Mouse (Mus musculus) liver, embryonic 16.5 days (tissue): ENCODE results near the gene Hist1h4c. TPM values are rescaled to one million over a fixed set of nuclear protein-coding genes. Genes with fewer than 3 reads are reported as not detected.
"Not testable (repeated sequence)": the region's sequence is repeated elsewhere in the genome, so short reads cannot be mapped to it uniquely, and the experiment has no call there.

Experiments
- ATAC-seq: fragments of 200-750 bp; cut with Nextera tagmentation; 2 replicates; pipeline ENCODE4 v1.8.0; 2017; ENCODE audit warnings: low read depth, mild to moderate bottlenecking, moderate number of reproducible peaks, moderate library complexity
- H3K27ac ChIP-seq: fragments of 300-500 bp; sonication (generic); 2 replicates; pipeline ENCODE4 v1.5.1; 2014; ENCODE audit warnings: mild to moderate bottlenecking, low read length
- H3K27me3 ChIP-seq: fragments of 300-500 bp; sonication (generic); 2 replicates; pipeline ENCODE4 v1.6.1; 2014; ENCODE audit warnings: low read depth, low read length, mixed read lengths; ENCODE audit not compliant: control insufficient read depth, insufficient read depth
- H3K36me3 ChIP-seq: fragments of 300-500 bp; sonication (generic); 2 replicates; pipeline ENCODE4 v1.6.1; 2014; ENCODE audit warnings: mild to moderate bottlenecking; ENCODE audit not compliant: control insufficient read depth, insufficient read depth
- H3K4me1 ChIP-seq: fragments of 300-500 bp; sonication (generic); 2 replicates; pipeline ENCODE4 v1.6.1; 2014; ENCODE audit warnings: low read depth, low read length, mixed read lengths; ENCODE audit not compliant: control insufficient read depth
- H3K4me2 ChIP-seq: fragments of 300-500 bp; sonication (generic); 2 replicates; pipeline ENCODE4 v1.6.1; 2014; ENCODE audit warnings: low read depth, low read length, mixed read lengths
- H3K4me3 ChIP-seq: fragments of 300-500 bp; sonication (generic); 2 replicates; pipeline ENCODE4 v1.5.1; 2014; ENCODE audit warnings: low read depth, mild to moderate bottlenecking, low read length
- H3K9ac ChIP-seq: fragments of 300-500 bp; sonication (generic); 2 replicates; pipeline ENCODE4 v1.6.1; 2014; ENCODE audit warnings: low read depth, low read length
- H3K9me3 ChIP-seq: fragments of 300-500 bp; sonication (generic); replicated peaks from 2 replicates; pipeline ENCODE4 v1.6.1; 2016; ENCODE audit warnings: low read length; ENCODE audit not compliant: control insufficient read depth
- WGBS: fragments of 180-500 bp; shearing (Covaris S2); extraction: QIAGEN DNeasy Blood & Tissue Kit; methylation state at CpG from one replicate; pipeline ENCODE4 v1.1.7; 2014; ENCODE audit not compliant: insufficient replicate concordance; 5-methylcytosine and 5-hydroxymethylcytosine counted together
- polyA plus RNA-seq: library from polyadenylated mRNA; unstranded; fragments of >200 nt; fragmentation: Nextera tagmentation; extraction: Ambion mirVana; gene quantifications from 2 replicates; pipeline ENCODE4 v1.2.1, GENCODE M21; 2015

Hist1h4c gene
- polyA plus RNA-seq = 6.3 and 8.9 TPM in 2 replicates

DNA sequence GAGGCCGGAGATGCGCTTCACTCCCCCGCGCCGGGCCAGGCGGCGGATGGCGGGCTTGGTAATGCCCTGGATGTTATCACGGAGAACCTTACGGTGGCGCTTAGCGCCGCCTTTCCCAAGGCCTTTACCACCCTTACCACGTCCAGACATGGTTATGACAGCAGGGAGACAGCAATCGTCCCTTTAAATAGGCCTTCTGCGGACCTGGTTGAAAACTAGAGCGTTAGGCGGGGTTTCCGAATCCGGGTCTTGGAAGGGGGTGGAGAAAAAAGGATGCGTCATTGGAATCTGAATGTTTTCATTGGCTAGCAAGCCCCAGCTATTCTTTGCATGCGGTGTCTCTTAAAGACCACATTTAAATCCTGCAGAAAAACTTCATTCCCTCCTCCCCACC lies at the start of gene Hist1h4c:
Hist1h4c (minus strand) TSS at position 155 of the 394 bp plus-strand sequence.
- 0% methylated on average over 20 of the region's 22 CpGs for WGBS
- Histone ChIP-seq H3K27me3 (no peaks in the 10 kb centered on the region), H3K27ac (peak within 1 kb of the TSS; percentile 98), H3K36me3 (no peaks in the 10 kb centered on the region), H3K9ac (peak within 1 kb of the TSS; percentile 75), H3K4me3 (peak within 1 kb of the TSS; percentile 60), H3K9me3 (no peaks in the 10 kb centered on the region), H3K4me2 (peak within 1 kb of the TSS; percentile 71), H3K4me1 (peaks cover 24% of the 10 kb centered on the region)
- ATAC-seq = peak; percentile 91

DNA sequence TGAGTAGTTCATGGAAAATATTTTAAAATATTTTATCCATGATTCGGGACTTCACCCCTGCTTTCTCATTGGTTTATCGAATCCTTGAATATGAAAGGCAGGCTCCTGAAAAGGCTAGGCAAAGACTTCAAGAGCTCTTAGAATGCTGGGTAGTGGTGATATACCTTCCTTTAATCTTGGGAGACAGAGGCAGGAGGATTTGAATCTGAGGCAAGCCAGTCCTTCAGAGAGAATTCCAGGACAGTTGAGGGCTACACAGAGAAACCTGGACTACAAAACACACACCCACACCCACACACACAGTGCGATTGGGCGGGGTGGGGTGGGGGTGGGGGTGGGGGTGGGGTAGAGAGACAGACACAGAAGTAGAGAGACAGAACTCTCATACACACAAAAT lies 49.6 kb upstream of the Hist1h4c start:
- Histone ChIP-seq H3K4me1 (peaks cover 28% of the 10 kb centered on the region), H3K4me3 (peak overlapping the region; percentile 66), H3K27me3 (no peaks in the 10 kb centered on the region), H3K4me2 (peak overlapping the region; percentile 76), H3K27ac (peak overlapping the region; percentile 100), H3K9ac (peak overlapping the region; percentile 76), H3K36me3 (no peaks in the 10 kb centered on the region), H3K9me3 (no peaks in the 10 kb centered on the region)
- no peak for ATAC-seq
- WGBS = 5% methylated on average over 4 of the region's 4 CpGs

DNA sequence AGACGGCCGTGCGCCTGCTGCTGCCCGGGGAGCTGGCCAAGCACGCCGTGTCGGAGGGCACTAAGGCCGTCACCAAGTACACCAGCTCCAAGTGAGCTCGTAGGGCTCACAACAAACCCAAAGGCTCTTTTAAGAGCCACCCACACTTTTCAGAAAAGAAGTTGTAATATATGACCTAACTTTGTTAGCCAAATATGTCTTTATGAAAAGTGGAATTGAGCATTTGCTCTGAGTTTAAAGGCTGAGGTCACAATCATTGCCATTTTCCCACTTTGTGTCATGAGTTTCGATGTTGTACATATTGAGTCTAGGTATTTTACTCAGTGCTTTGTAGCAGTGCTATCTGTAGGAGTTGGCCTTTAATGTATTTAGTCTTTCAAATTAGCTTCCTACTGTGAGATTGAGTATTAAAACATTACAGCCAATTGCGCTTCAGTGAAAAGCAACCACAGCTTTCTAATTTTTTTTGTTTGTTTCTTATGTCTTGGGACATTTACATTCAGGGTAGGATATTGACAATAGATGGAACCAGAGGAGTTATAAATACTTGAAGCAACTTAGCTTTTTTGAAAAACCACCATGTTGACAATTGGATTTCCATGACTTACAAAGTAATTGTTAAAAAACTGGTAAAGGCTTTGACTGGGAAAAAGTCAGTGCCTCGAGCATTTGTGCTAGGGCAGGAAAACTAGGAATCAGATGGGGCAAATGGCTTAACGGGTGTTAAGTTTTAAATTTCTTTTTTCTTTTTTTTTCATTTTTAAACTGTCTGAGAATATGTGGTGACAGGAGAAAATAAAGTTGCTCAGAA lies 49.0 kb upstream of the Hist1h4c start:
- H3K27ac ChIP-seq = peak overlapping the region; percentile 100
- ATAC-seq = no peak
- H3K4me3 ChIP-seq = peak overlapping the region; percentile 66
- no peaks in the 10 kb centered on the region for H3K27me3 ChIP-seq
- H3K36me3 ChIP-seq = no peaks in the 10 kb centered on the region
- peak overlapping the region; percentile 76 for H3K9ac ChIP-seq
- peaks cover 29% of the 10 kb centered on the region for H3K4me1 ChIP-seq
- H3K9me3 ChIP-seq = no peaks in the 10 kb centered on the region
- peak overlapping the region; percentile 76 for H3K4me2 ChIP-seq
- 3% methylated on average over 9 of the region's 13 CpGs for WGBS

DNA sequence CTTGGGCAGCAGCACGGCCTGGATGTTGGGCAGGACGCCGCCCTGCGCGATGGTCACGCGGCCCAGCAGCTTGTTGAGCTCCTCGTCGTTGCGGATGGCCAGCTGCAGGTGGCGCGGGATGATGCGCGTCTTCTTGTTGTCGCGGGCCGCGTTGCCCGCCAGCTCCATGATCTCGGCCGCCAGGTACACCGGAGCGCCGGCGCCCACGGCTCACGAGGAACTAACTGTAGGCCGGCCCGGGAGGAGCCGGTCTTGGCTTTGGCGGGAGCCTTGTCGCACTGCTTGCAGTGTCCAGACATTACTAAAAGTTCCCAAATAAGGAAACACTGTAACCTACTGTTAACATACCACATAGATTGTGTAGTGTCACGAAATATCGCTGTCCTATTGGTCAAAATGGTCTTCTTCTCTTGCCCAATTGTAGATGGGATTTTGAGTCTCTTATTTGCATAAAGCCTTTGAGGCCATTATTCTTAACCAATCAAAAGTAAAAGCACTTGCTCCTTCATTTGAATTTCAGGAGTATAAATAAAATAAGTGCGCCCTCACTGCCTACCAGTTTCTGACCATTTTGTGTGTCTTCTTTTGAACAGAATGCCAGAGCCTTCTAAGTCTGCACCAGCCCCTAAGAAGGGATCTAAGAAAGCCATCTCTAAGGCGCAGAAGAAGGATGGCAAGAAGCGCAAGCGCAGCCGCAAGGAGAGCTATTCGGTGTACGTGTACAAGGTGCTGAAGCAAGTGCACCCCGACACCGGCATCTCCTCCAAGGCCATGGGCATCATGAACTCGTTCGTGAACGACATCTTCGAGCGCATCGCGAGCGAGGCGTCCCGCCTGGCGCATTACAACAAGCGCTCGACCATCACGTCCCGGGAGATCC lies 48.2 kb upstream of the Hist1h4c start, which contains the start of gene Hist1h2bb:
Hist1h2bb (plus strand) TSS at position 534 of the 880 bp plus-strand sequence.
- H3K27me3 ChIP-seq, H3K36me3 ChIP-seq, H3K9me3 ChIP-seq: not testable (repeated sequence)
- H3K4me1 ChIP-seq = peaks cover 36% of the 10 kb centered on the region
- H3K27ac ChIP-seq = peak within 1 kb of the TSS; percentile 100
- peak within 1 kb of the TSS; percentile 76 for H3K4me2 ChIP-seq
- peak within 1 kb of the TSS; percentile 86 for H3K9ac ChIP-seq
- ATAC-seq = peak; percentile 74
- 0% methylated on average over 34 of the region's 58 CpGs for WGBS
- peak within 1 kb of the TSS; percentile 66 for H3K4me3 ChIP-seq

DNA sequence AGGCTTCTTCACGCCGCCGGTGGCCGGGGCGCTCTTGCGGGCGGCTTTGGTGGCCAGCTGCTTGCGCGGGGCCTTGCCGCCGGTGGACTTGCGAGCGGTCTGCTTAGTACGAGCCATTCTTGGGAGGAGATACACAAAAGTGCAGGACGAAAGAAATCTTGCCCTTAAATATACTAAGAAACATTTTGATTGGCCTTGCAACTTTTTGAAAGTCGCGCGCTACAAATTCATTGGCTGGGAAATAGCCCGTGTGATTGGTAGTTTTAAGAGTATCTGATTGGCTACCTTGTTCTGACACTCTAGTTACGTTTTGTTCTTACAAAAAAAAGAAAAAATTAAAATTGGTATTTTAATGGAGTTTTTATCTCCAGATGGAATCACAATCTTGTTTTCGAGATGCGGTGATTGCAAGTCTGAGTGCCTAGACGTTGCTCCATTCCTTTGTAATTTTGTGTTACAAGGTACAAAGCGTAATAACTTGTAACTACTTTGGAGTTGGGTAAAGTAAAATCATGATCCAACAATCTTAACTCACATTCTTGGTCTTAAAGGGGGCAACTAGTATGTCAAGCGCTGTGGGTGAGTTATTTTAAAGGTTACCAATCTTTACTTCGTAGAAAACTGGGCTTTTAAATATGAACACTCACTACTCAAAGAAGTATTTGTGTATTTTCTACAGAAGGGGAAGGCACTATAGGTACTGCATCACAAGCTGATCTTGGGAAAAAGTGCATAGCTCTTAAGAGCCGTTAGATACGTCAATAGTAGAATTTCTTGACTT lies 47.3 kb upstream of the Hist1h4c start, which contains the start of gene Hist1h3c:
Hist1h3c (minus strand) TSS at position 222 of the 781 bp plus-strand sequence.
- H3K9me3 ChIP-seq = no peaks in the 10 kb centered on the region
- peaks cover 36% of the 10 kb centered on the region for H3K4me1 ChIP-seq
- peak within 1 kb of the TSS; percentile 76 for H3K4me2 ChIP-seq
- H3K27me3 ChIP-seq = no peaks in the 10 kb centered on the region
- peak within 1 kb of the TSS; percentile 86 for H3K9ac ChIP-seq
- WGBS = 1% methylated on average over 23 of the region's 28 CpGs
- H3K27ac ChIP-seq = peak within 1 kb of the TSS; percentile 100
- H3K4me3 ChIP-seq = peak within 1 kb of the TSS; percentile 66
- peak; percentile 56 for ATAC-seq
- no peaks in the 10 kb centered on the region for H3K36me3 ChIP-seq

DNA sequence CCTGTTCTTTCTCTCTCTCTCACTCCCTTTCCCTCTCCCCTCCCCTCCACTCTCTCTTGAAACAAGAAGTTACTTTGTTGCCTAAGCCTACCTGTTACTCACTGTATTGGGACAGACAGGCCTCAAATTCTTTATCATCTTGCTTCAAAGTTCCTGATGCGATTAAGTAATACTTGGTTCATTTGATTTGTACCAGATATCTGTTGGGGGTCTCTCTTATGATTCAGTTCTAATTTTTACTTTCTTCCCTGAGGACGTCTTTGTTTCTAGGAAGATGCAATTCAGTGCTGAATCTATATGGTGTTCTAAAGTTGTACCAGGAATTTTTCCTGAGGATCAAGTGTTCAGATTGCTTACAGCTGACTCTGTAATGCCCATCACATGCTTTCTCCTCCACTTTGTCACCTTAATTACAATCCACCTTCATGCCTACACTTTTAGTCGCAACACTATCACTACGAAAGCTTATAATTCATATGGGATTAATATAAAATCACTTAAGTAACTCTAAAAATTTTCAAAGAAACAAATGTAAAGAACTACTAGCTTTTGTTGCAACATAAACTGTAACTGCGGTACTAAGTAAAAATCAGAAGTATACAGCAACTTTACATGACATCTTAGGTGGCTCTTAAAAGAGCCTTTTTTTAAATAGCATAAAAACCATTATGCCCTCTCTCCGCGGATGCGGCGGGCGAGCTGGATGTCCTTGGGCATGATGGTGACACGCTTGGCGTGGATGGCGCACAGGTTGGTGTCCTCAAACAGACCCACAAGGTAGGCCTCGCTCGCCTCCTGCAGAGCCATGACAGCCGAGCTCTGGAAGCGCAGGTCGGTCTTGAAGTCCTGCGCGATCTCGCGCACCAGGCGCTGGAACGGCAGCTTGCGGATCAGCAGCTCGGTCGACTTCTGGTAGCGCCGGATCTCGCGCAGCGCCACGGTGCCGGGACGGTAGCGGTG lies 46.4 kb upstream of the Hist1h4c start:
- Histone ChIP-seq H3K4me3 (peak overlapping the region; percentile 66), H3K4me1 (peaks cover 33% of the 10 kb centered on the region), H3K4me2 (peak overlapping the region; percentile 76), H3K27me3 (no peaks in the 10 kb centered on the region), H3K36me3 (no peaks in the 10 kb centered on the region), H3K9me3 (no peaks in the 10 kb centered on the region), H3K27ac (peak overlapping the region; percentile 100), H3K9ac (peak overlapping the region; percentile 86)
- 2% methylated on average over 13 of the region's 36 CpGs for WGBS
- ATAC-seq = no peak; the same call in 1 of the 2 replicates

DNA sequence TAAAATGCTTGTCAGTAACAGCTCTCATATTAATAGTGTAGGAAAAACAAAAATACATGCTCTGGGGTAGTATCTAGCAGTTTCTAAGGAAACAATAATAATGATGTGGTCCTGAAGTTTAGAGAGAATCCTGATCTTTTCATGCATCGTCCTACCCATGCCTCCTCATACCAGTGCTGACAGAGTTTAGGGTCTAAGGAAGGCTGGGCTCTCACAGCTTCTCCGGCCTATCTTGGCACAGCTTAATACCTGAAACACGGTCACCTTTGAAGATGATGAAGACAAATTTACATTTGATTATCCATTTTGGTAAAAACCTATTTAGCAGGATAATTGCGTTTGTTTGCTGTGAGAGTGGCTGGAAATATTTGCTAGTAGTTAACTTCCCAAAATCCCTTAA lies 45.7 kb upstream of the Hist1h4c start:
- Histone ChIP-seq H3K4me1 (peaks cover 32% of the 10 kb centered on the region), H3K4me2 (peak overlapping the region; percentile 76), H3K9ac (peak overlapping the region; percentile 71), H3K27me3 (no peaks in the 10 kb centered on the region), H3K27ac (peak overlapping the region; percentile 100), H3K4me3 (peak overlapping the region; percentile 66), H3K36me3 (no peaks in the 10 kb centered on the region), H3K9me3 (no peaks in the 10 kb centered on the region)
- WGBS = 60% methylated on average over 4 of the region's 4 CpGs
- no peak for ATAC-seq
